Mouse (Mus musculus) 3134 (cell line): ENCODE measurements around the gene Otud1.

Experiments used
- DNase-seq: peaks from one replicate; pipeline ENCODE4 v3.0.0-alpha.2; 2011; ENCODE audit warnings: low spot score; ENCODE audit not compliant: insufficient read length; ENCODE audit errors: extremely low read depth

Otud1 gene

DNA sequence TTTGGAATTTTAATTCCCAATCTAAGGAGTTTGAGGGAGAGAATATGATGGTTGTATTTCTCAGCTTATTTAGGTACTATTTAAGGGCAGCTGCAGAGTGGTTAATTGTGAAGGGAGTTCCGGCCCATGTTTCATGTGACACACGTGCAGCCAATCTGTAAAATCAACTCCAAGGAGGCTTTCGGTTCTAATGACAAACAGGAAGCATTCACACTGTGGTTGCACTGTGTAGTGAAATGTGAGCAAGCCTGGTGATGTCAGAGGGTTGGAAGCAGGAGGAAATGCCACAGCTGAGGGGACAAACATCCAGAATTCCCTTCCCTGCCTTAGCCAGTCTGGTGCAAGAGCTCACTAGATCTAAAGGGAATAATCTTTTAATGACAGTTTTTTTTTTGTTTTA is 8.3 kb downstream of the Otud1 start:
- peak; percentile 38 for DNase-seq

DNA sequence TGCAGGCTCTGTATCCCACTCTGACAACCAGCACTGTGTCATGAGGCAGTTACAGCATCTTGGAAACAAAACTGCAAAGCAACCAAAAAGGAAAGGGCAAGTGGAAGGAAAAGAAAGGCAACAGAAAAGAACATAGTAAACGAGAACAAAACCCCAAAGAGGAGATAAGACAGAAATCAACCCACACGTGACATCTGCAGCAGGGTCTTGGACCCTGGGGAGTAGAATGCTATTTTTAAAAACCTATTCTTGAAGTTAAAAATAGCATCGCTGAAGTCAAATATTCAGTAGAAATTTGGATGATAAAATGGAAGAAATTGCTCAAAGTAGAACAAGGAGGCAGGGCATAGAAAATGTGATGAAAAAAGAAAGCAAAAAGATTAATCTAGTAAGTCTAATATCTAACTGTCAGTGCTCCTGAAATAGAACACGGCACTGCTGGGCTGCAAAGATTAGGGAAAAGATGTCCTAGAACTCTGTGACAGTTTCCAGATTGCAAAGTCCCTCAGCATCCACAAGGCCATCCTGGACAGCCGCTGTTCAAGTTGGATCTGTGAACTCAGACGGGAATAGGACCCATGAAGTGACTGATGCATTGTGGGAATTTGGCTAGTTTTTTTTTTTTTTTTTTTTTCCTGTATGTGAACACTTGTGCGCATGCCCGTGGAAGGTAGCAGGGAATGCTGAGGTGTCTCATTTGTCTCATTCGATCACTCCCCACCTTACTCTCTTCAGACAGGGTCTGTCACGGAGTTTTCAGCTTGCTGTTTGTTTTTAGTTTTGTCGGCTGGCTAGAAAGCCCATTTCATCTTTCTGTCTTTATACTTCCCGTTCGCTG is 13.5 kb downstream of the Otud1 start:
- no peak for DNase-seq

DNA sequence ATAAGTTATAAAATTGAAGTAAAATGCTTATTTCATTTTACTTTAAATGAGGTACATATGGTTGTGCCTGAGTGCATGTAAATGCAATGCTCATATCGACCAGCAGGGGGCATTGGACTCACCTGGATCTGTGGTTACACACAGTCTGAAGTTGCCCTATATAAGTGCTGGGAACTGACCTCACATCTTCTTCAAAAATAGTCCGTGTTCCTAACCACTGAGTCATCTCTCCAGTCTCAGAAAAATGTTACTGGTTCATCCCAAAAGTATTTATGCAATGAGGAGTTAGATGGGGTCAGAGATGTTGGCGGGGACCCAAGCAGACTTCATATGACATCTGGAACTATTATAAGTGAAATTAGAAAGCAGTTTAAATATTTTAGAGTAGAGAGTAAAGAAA is 25.4 kb downstream of the Otud1 start:
- peak; percentile 70 for DNase-seq

DNA sequence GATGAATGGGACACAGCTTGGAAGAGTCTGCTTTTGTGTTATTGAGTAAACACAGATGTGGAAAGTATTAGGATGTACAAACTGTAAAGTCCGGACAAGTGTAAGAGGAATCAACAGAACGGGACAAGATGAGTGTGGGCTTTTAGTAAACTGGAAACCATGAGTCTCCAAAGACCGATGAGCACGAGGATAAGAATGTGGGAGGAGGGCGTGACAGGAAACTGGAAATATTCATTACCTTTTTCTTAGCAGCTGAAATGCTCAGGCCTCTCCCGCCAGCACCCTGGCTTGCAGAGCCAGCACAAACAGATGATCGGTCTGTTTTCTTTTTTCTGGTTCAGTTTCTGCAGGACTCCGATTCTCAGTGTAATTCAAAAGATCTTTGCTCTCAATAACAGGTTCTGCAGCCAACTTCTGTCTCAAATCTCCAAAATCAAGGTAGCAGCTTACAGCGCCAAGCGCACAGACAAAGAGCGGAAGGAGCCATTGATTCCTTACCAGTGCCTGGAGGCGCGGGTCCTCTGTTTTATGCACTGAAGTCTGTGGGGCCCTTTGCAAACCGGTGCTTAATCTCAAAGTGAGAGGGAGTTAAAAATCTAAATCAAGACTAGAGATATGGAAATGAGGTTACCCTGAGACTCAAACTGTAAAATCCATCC is 28.1 kb downstream of the Otud1 start:
- DNase-seq: peak; percentile 48

DNA sequence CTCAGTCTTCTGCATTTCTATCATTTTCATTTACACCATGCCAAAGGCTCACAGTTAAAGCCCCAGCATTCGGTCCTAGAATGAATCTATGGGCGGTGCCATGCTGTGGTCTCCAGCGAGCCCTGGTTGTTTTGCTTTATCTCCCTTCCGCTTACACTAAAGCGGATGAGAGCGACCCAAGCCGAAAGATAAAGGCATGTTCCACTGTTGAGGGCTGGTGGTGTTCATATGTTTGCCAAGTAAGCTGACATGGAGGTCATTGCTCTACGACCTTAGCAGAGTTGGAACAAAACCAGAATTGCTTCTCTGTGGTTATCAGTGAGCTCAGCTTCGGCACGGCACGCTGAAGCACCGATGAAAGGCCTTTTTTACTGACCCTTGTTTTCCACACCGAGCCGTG is 32.5 kb downstream of the Otud1 start:
- no peak for DNase-seq

DNA sequence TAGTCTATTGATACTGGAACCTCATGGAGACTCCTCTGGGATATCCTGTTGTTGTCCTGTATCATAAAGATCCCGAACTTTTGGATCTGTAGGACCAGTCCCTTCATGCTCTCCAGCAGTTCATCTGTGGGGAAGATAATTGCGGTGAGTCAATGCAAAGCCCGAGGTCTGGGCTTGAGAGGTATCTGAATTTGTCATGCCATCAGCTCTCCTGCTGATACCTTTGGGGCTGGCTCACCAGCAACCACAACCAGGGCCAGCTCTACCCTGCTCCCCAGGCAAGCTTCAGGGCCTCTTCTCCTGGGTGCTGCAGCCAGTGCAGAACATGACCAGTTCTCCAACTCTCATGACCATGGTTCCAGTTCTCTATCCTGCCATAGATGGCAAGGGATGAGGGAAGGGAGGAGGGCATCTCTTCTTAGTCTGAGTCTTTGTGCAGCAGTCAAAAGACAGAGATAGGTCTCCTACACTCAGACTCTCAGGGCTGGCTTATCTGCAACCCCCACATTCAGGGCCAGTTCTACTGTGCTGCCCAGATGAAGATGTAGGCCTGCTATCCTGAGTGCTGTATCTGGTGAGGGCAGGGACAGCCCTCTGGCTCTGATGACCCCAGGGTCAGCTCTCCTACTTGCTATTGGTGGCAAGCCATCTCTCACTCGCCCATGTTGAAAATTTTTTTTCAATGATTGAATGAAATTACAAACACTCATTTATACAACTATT is 42.2 kb downstream of the Otud1 start:
- DNase-seq: no peak

DNA sequence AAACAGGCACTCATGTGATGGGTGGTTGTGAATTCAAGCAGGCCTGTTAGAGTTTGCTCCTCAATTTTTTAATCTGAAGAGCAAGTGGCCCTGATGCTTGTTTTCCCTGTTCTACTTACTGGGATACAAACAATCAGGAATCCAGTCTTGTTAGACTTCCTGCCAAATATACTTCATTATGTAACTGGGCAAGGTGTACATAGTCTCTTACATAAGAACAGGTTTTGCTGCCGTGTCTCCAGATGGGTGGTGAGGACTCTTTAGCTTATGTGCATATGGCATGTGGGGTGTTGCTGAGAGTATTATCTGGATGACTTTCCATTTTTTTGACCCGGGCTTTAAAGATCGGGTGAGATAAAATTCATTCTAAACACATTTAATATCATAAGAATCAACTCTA is 43.8 kb downstream of the Otud1 start:
- no peak for DNase-seq

DNA sequence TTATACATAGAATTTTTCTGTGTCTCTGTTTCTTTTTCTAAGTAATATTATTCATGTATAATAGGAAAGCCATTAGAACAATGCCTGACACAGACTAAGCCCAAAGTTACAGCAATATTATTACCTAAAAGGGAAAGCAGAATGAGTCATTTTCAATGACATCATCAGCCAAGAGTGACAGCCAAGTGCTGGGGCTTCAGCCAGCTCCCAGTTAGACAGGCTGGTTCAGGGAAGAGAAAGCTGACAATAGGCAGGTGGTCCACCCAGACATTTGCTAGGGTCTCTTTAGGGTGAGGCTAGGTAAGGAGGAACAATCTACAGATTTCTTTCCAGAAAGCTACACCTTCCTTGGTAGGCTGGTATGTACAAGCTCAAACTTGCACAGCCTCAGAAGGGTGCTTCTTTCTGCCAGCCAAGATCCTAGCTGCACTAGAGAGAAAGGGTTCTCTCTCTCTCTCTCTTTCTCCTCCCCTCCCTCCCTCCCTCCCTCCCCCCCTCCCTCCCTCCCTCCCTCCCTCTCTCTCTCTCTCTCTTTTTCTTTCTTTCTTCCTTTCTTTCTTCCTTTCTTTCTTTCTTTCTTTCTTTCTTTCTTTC is 45.6 kb downstream of the Otud1 start:
- peak; percentile 36 for DNase-seq

DNA sequence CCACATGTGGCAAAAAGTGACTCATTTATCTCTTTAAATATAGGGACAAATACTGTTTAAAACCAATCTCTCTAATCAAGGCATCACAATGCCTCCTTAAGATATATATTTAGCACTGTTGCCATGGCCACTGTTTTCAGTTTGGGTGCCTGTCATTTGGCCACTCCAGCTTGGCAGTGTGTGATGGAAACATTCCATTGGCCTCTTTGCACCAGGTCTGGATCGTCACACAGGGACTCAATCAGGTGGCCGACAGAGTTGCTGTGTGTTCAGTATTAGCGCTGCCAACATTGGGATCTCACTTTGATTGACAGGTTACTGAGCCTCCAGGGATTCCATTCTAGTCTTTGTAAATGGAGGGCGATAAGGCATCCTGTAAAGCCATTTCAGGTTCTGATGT is 46.1 kb downstream of the Otud1 start:
- no peak for DNase-seq

DNA sequence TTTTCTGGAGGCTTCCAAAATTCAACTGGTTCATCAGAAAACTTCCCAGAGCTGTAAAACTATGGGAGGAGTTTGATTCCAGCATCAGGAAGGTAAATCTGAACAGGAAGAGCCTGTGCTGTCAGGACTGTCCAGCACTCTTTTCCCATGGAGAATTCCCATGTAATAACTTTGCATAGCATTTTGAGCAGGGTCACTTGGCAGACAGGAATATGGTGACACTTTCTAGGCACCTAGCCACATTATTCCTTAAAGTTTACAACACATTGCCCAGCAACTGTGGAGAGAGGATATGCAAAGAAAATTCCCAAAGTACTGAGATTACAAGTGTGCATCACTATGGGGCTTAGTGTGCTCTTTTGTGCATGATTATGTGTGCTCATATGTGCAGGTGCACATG is 46.7 kb downstream of the Otud1 start:
- no peak for DNase-seq

DNA sequence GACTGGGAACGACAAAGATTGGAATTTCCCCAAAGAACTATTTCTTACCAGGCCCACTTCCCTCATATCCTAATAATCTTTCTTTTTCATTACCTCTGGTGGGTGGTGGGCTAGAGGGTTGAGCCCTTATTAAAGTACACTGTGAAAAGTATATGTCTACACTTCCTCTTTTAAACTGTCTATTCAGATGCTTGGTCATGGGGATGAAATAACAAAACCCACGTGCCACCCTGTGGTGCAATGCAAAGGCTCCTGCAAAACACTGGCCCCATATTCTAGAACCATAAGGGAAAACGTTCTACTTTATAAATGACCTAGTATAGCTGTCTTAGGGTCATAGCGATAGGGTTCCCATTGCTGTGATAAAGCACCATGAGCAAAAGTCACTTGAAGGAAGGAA is 49.3 kb downstream of the Otud1 start:
- DNase-seq: no peak
